Mouse (Mus musculus) kidney, adult 8-10 months (tissue): ENCODE results near the gene Pitx1.

ENCODE experiments used
- DNase-seq, 2 experiments: peaks; one replicate each; pipeline ENCODE4 v3.0.0; 2022

Pitx1 gene

GRCm38 (mm10) chr13:55830833-55831721 lies 4.9 kb downstream of the Pitx1 start:
- no peak for DNase-seq

GRCm38 (mm10) chr13:55830081-55830832 lies 5.7 kb downstream of the Pitx1 start:
- no peak for DNase-seq

GRCm38 (mm10) chr13:55829018-55829655 lies 6.9 kb downstream of the Pitx1 start:
- no peak for DNase-seq

GRCm38 (mm10) chr13:55828141-55829017 lies 7.6 kb downstream of the Pitx1 start:
- no peak for DNase-seq

- no peak for DNase-seq
These were observed 8.3 kb downstream of the Pitx1 start for GRCm38 (mm10) chr13:55827679-55828140.

- DNase-seq, result no peak
These were observed 9.0 kb downstream of the Pitx1 start for GRCm38 (mm10) chr13:55826796-55827678.

DNA sequence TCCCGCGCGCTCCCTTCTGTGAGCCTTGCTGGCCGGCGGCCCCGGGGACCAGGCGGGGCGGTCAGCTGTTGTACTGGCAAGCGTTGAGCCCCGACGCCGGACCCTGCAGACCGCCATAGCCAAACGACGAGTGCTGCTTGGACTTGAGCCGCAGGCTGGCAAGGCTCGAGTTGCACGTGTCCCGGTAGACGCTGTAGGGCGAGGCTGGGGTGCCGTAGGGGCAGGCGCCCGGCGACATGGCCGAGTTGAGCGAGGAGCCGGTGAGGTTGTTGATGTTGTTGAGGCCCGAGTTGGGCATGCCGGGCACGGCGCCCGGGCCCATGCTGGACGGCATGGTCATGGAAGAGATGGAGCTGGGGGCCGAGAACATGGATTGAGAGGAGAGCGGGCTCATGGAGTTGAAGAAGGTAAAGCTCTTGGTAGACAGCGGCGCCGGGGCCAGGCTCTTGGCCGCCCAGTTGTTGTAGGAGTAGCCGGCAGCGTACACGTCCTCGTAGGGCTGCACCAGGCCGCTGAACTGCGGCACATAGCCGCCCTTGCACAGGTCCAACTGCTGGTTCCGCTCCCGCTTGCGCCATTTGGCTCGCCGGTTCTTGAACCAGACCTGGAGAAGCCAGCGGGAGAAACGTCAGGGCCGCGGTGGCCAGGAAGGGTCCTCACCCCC lies 9.9 kb downstream of the Pitx1 start:
- no peak for DNase-seq

GRCm38 (mm10) chr13:55825245-55825681 lies 10.7 kb downstream of the Pitx1 start:
- DNase-seq, result no peak

- no peak for DNase-seq
These were observed 11.6 kb downstream of the Pitx1 start for GRCm38 (mm10) chr13:55824151-55824945.

DNA sequence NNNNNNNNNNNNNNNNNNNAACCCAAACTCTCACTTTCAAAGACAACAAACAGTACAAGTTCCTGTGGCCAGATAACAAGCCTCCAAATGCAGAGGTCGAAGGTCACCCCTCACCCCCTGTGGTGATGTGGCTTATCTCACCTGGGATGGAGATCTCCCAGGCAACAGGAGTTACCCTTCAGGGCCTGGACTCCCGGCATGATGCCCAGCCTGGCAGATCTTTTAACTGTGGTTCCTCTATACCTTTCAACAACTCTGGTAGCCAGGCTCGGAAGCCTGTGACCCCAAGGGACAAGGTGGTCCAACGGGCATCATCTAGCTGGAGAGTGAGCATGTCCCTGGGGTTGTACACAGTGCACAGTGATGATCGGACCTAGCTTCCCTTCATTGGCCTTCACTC lies 13.5 kb downstream of the Pitx1 start:
- DNase-seq, result no peak

GRCm38 (mm10) chr13:55814834-55815233 lies 21.2 kb downstream of the Pitx1 start:
- DNase-seq, result no peak

DNA sequence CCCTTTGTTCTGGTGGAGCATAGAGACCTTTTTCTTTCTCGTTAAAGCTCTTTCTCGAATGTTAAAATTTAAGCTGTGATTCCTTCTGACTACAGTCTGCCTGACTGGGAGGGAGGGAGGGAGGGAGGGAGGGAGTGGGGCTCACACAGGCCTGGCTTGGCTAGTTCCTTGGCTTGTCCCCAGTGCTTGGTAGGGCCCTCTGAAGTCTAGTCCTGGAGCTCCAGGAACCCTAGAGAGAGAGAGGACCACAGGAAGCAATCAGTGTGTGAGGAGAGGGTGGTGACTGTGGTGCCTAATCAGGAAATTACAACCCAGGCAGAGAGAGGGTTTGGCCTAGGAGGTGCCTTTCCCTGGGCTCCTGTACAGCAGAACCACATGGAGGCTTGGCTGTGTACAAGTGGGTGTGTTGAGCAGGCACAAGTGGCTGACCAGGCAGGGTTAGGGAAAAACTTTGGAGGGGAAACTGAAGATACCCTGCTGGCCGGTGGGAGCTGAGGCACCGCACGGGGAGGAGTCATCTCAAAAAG lies 22.4 kb downstream of the Pitx1 start:
- DNase-seq, result no peak

GRCm38 (mm10) chr13:55810947-55811346 lies 25.0 kb downstream of the Pitx1 start:
- DNase-seq, result no peak

DNA sequence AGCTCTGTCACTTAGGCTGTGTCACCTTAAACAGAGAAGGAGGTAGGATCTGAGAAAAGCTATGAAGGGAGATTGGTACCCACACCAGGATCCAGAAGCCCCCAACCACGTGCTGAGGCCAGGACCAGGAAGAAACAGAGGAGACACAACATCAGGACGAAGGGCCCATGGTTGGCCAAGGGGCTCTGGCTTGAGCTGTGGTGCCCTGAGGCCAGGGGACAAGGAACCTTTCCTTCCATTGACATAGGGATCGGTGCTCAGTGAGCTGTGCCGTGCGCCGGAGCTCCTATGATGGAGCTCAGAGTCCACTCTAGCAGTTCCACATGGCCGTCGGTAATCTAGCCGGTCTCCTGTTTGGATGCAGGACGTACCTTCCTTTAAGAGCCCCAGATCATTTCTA lies 26.3 kb downstream of the Pitx1 start:
- DNase-seq, result no peak

- DNase-seq, result no peak
These were observed 26.9 kb downstream of the Pitx1 start for GRCm38 (mm10) chr13:55809041-55809623.

- no peak for DNase-seq
These were observed 32.0 kb downstream of the Pitx1 start for GRCm38 (mm10) chr13:55803973-55804372.

GRCm38 (mm10) chr13:55801246-55801645 lies 34.7 kb downstream of the Pitx1 start:
- DNase-seq, result no peak

GRCm38 (mm10) chr13:55786120-55786519 lies 49.9 kb downstream of the Pitx1 start:
- DNase-seq, result no peak

DNA sequence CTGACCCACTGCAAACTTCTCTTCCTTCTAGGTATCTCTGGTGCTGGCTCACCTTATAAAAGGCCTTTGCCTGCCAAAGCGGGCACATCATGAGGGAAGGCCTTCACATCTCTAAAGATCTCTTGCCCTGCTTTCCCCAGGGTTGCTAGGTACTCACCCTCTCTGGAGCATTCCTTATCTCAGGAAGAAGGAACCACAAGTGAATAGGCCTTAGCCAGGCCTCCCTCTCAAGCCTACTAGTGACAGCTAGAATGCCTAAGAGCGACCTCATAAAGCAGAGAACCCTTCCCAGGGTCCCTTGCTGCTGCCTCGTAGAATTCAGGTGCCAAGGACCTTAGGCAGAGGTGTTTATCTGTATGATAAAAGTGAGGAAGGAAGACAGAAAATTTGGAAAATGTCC lies 51.7 kb downstream of the Pitx1 start, which contains the start of gene Catsper3:
Gene Catsper3, plus strand, starts transcription at position 301 of the 400 bp plus-strand sequence.
- DNase-seq, result no peak
